ENCODE assay signal across 1 mouse cellular context in genomic region chr7:80782155-80783109, GRCm38 (mm10).
TF ChIP-seq lines count a peak whose summit lies in the region.

No protein-coding gene starts in this region.

TF ChIP-seq in CH12.LX, 34 proteins besides CTCF, POLR2A, EP300 and RAD21 (continued from another document):
- TF ChIP-seq MAZ (IDR thresholded peaks at IDR 0.05; ENCODE audit: low read depth, low read length) (0 out of 2 replicates have a peak, but pooled peaks have one; percentile 57), MAX (IDR thresholded peaks at IDR 0.05; ENCODE audit: low read length) (peak; percentile 50; the same call in 1 of the 2 replicates)
